Mouse (Mus musculus): ENCODE results near the gene Serpine3. TPM values are rescaled to one million over a fixed set of nuclear protein-coding genes. Genes with fewer than 3 reads are reported as not detected.
"Not testable (repeated sequence)": the region's sequence is repeated elsewhere in the genome, so short reads cannot be mapped to it uniquely, and the experiment has no call there.

The Serpine3 gene
- polyA plus RNA-seq (2012; rRNA removed), result 0.27 and 0.48 TPM in 2 replicates

DNA sequence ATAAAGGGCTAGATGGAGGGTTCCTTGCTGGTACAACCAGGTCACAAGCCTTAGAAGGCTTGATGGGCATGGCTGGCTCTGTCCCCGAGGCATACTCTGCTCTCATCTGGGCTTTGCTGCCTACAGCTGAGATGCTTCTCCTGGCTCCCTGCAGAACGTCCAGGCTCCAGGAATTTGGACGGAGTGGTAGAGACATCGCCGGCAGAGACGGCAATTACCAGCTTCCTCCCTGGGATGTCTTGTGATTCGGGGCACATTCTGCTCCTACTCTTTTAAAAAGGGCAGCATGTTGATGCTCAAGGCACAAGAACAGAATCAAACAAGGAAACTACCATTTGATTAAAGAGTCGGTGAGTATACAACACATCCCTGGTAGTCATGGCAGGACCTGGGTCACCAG lies at the start of gene Serpine3:
Gene Serpine3, plus strand, starts transcription at position 301 of the 400 bp plus-strand sequence.
- DNase-seq (ENCODE audit: extremely low spot score in 1 of 2, low spot score in 1 of 2), result no peak

DNA sequence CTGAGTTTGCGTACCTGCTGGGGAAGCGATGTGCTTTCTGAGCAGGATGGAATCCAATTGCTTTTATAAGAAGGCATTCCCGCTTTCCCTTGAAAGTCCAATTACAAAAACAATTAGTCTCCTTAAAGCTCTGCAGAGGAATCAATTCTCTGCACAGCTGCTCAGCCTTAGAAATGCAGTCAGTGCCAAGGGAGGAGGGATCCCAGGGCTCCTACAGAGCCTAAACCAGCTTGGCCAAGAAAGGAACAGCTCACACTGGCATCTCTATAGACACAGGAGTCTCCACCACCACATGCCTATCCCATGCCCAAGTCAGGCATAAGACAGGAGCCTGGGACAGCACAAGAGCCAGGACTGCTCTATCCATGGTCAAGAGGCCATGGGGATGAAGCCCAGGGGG lies 41.1 kb upstream of the Serpine3 start:
- peak in 1 of 2 experiments; percentile 51 for DNase-seq (ENCODE audit: extremely low spot score in 1 of 2, low spot score in 1 of 2)

DNA sequence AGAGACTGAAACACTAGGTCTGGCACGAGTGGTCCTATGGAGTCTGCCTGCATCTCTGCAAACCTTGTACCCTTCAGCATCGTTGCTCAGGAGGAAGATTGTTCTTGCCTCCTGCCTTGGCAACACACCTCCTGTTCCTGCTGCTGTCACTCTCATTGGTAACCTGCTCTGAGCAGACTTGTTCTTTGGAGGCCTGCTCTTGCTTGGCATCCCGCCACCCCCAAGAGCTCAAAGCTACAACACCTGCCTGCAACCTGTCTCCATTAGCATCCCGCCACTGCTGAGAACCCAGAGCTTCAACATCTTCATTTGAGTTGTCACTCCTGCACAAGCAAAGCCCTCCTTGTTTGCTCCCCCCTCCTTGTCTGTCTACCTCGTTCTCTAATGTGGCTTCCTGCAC lies 35.5 kb upstream of the Serpine3 start:
- DNase-seq (ENCODE audit: extremely low spot score in 1 of 2, low spot score in 1 of 2), result no peak

DNA sequence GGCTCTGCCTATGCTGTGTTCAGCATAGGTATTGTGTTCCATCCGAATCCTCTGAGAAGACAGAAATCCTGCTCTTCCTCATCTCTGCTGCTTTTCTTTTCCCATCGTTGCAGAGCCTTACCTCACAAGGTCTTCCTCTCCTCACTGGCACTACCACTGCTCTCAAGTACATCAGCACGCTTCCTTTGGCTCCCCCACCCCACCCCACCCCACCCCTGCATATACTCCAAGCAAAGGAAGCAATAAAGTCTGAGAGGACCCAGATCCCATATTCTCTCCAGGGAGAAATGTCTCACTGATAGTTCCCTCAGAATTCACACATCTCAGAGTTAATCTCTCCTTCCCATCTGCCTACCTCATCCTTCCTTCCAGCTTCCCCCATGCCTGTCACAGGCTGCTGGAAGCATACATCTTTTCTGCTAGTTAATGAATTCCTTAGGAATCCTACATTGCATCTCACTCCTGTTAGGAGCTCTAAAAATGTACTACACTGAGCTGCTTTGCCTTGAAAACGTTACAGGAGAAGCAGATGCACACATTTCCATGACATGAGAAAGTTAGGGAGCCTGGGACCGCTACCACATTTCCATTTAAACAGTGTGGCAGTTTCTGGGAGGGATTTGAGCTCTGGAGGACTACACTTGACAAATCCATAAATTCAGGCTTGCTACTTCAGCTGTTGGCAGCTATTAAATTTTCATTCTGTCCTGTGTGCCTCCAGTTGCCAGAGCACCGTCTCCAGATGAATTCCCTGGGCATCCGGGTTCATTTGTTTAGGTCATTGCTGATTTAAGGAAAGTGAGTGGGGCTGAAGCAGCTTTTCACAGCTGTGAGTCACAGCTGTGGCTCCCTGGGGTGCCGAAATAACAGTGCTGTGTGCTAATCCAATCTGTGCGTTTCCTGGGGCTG lies 25.8 kb upstream of the Serpine3 start:
- DNase-seq (ENCODE audit: extremely low spot score in 1 of 2, low spot score in 1 of 2), result peak; percentile 45 to 70

DNA sequence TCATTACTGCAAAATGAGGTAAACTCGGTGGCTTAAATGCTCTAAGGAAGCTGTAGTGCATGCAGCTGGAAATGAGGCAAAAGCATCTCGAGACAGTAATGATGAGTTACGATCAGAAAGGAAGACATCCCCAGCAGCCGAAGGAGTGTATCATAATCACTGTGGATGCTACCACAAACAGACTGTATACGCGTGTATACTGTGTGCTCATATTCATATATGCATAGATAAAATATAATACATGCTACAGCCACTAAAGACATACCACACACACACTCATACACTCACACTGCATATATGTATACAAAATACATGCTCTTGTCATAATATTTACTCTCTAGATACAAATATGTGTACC lies 25.1 kb upstream of the Serpine3 start:
- no peak for DNase-seq (ENCODE audit: extremely low spot score in 1 of 2, low spot score in 1 of 2)

DNA sequence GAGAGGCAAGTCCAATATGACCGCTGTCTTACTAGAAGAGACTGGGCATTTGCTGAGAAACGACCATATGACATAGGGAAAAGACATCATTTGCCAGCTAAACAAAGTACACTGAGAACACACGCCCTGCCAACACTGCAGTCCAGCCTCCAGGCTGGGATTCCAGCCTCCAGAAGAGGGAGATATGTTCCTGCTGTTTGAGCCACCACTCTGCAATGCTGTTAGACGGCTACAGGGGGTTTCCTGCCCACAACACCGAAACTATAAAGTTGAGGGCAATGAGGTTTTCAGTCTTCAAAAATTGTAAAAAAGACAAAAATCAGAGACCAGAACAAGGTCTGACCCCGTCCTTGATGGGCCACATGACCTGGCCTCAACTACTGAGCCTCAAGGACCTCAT lies 24.4 kb upstream of the Serpine3 start:
- DNase-seq (ENCODE audit: extremely low spot score in 1 of 2, low spot score in 1 of 2), result peak in 1 of 2 experiments; percentile 35

DNA sequence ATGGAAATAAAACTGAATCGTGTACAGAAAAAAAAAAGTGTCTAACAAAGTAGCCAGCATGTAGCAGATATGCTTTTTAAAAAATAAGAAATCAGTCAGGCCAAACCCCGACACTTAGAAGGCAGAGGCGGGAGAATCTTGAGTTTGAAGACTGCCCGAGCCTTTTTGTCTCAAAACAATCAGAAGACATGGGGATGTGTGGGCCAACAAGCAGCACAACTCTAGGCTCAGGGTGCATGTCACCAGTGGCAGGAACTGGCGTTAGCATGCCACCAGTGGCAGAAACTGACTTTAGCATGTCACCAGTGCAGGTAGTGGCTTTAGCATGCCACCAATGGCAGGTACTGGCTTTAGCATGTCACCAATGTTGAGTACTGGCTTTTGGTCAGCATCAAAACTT lies 23.9 kb upstream of the Serpine3 start:
- no peak for DNase-seq (ENCODE audit: extremely low spot score in 1 of 2, low spot score in 1 of 2)

DNA sequence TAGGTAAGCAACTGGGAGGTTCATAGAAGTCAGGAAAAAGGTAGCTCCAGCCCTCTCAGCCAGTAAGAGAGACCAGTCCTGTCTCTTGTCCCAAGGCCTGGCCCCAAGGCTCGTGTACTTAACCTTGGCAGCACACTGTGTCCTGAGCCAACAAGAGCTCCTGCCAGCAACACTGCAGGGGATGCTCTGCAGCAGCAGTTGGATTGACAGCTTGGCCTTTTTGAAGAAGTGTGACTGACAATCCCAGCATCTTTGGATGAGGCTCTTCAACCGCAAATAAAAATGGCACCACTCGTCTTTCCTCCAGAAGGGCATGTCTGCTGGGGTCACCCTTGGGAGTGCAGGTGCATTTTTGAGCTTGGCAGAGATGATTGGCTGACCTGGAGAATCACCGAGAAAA lies 23.1 kb upstream of the Serpine3 start:
- DNase-seq (ENCODE audit: extremely low spot score in 1 of 2, low spot score in 1 of 2), result no peak

DNA sequence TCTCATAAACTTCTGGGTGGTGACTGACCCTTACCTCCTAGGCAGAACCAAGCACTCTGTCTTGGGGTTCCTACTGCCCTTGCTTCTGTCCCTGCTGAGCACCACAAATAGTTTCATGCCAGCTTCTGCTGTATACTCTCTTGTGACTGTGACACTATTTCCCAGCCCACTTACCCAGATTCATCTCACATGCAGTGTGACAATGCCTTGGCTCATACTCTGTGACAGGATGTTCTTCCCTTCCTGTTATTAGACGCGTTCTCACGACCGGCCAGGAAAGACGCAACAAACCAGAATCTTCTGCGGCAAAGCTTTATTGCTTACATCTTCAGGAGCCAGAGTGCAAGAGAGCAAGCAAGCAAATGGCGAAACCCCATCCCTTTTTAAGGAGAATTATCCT lies 21.1 kb upstream of the Serpine3 start:
- not testable (repeated sequence) for DNase-seq (ENCODE audit: extremely low spot score in 1 of 2, low spot score in 1 of 2)

DNA sequence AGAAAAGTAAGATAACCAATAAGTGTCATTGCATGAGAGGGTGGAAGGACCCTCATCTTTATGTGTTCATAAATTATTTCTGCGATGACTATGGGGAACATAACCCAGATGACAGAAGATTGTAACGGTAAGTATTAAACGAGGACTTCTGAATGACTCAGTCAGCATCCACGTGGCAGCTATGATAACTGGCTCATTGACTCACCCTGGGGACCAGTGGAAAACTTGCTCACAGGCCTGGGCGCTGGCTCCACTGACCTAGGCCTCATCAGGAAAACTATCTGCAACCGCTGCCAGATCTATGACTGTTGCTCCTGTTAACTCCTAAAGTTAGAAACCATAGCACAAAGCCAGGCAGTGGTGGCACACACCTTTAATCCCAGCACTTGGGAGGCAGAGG lies 15.1 kb upstream of the Serpine3 start:
- DNase-seq (ENCODE audit: extremely low spot score in 1 of 2, low spot score in 1 of 2), result no peak

DNA sequence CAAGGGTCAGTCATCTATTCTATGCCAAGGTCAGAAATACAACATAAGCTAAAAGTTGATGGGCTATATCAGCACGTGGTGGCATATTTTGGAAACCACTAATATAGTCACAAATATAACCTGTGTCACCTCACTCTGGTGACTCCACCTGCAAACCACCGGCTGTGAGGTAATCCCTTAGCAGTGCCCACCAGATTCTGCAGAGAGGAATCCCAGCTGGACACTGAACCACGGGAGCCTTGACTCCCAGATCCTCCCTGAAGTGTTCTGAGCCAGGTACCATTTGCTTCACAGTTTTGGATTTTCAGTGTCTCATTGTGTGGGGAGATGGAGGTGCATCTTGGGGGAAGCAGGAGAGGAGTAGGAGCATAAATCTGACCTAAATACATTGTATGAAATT lies 13.1 kb upstream of the Serpine3 start:
- DNase-seq (ENCODE audit: extremely low spot score in 1 of 2, low spot score in 1 of 2), result no peak

DNA sequence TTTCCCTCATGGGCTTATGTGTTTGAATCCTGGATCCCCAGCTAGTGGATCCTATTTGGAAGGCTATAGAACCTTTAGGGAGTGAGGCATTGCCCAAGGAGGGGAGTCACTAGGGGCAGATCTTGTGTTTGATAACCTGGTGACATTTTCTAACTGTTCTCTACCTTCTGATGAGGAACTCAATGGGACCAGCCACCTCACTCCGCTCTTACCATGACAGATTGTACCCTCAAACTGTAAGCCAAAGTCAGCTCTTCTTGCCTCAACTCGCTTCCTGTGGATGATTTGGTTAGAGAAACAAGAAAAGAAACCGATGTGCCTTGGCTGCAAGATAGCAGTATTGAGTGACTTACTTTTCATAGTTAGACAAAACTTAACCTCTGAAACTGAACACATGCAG lies 11.7 kb upstream of the Serpine3 start:
- DNase-seq (ENCODE audit: extremely low spot score in 1 of 2, low spot score in 1 of 2), result no peak

DNA sequence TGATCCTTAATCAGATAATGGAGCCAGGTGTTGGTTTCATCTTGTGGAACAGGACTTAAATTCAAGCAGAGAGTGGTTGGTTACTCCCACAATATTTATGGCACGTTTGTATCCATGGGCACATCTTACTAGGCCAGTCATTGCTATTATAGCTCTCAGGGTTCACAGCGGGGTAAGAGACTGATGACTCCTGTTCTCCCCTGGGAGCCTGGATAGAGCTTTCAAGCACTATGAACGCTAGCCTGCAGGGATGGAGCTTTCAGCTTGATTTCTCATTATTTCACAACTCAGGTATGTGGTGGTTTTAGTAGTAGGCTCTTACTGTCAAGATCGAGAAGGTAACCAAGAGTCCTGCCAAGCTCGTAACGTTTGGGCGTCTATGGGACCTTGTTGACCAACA lies 7.5 kb upstream of the Serpine3 start:
- DNase-seq (ENCODE audit: extremely low spot score in 1 of 2, low spot score in 1 of 2), result no peak

DNA sequence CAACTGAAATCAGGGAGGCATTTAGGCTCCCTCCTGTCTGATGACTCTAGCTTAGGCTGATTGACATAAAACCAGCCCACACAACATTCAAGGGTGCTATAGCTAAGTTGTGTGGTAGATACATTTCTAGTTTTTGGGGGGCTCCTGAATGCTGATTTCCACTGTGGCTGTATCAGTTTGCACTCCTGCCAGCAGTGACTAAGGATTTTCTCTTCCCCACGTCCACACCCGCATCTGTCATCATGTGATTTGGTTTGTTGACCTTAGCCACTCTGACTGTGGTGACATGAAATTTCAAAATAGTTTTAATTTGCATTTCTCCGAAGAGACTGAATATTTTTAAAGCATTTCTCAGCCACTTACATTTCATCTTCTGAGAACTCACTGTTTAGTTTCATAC lies 6.0 kb upstream of the Serpine3 start:
- DNase-seq (ENCODE audit: extremely low spot score in 1 of 2, low spot score in 1 of 2), result no peak

DNA sequence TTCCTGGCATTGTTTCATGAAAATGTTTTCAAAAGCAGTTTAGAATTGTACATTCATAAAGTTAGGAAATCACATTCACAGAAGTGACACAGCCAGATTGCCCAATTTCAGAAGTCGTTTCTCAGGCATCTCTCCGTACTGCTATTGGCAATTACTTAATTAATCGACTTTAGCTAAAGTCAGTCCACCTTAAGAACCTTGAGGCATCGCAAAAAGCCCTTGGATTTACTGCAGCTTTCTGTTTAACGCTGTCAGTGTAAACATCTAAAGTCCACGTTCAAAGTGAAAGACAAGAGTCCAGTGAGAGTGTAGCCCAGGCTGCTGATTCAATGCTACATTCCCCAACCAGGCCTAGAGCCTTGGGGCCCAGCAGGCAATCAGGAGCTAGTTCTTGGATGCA lies 1.1 kb upstream of the Serpine3 start:
- no peak for DNase-seq (ENCODE audit: extremely low spot score in 1 of 2, low spot score in 1 of 2)

DNA sequence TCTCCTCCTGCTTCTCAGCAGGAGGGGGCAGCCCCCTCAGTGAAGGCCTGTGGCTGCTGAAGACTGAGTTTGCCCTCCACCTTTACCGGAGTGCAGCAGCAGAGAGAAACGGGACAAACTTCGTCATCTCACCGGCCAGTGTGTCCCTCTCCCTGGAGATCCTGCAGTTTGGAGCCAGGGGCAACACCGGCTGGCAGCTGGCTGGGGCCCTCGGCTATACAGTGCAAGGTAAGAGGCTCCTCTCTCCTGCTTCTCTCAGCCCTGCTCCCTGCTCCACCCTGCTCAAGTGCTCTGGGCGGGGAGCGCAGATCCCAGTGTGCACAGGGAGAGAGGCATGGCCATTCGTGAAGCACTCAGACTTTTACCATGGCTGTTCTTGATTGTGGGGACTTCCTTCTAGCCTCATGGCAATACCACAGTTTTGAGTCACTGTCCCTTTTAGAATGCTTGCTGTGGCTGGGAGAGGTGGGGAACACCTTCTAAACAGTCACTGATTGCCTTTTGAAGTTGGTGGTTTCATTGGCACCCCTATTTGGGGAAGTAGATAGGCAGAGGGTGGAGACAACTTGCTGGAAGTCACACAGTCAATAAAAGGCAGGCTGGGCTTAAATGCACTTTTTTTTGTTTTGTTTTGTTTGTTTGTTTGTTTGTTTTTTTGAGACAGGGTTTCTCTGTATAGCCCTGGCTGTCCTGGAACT lies 1.7 kb downstream of the Serpine3 start:
- no peak for DNase-seq (ENCODE audit: extremely low spot score in 1 of 2, low spot score in 1 of 2)

DNA sequence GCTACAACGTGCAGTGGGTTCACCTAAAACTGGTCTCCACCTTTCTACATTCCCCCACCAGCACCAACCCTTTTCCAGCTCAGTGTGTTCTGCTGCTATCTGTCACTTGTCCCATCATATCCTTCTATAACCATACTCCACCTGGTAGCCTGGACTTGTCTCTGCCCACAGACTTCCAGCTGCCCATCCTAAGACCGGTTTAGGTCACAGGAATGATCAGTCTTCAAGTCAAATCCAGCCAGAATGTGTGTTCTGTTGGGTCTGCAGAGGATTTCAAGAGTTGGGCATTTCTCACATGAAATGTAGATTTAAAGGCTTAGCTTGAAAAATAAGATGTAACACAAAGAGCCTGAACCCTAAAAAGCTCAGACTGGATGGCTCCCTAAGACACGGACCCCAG lies 10.2 kb downstream of the Serpine3 start:
- no peak for DNase-seq (ENCODE audit: extremely low spot score in 1 of 2, low spot score in 1 of 2)

DNA sequence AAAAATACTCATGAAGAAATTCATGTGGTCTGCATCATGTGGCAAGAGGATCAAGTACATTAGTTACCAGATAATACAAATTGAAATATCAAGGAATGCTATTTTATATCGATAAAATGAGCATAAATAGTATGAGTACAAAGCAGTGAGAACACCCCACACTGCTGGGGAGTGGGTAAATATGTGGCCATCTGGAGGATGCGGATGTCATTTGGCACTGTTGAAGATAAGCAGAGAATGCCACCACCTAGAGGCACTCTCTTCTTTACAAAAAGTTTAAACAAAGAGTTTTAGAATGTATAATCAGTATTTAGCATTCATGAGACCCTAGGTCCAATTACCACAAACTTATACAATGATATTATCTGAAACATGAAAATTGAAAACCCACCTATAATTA lies 54.7 kb downstream of the Serpine3 start:
- no peak for DNase-seq (ENCODE audit: extremely low spot score in 1 of 2, low spot score in 1 of 2)

DNA sequence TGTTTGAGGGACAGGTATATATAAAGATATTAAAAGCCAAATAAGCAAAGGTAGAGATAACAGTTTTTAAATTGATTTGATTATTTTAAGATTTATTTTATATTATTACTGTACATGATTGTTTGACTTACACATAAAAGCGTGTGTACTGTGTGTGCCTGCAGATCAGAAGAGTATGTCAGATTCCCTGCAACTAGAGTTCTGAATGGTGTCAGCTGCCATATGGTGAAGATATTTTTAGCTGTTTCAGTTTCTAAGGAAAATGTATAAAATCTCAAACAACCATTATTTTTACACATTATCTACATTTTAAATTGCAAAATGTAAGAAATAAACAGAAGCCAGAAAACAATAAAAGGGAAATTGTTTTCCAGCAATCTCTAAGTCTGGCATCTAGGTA lies 58.2 kb downstream of the Serpine3 start:
- DNase-seq (ENCODE audit: extremely low spot score in 1 of 2, low spot score in 1 of 2), result peak in 1 of 2 experiments; percentile 36

DNA sequence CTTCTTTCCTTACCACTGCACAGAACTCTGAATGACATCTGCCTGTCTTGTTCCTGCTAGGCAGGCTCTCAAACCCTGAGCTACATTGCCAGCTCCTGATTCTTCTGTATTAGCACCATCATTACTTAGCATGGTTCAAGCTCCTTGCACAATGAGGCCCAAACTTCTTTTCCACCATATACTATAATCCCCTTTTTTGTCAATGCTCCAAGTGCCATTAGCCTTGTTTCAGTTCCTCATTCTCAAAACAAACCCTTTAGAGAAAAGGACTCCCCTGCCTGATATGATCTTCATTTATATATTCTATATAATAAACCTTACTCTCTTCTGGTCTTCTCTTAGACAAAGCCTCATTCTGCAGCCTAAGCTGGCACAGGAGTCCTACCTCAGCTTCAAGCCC lies 61.1 kb downstream of the Serpine3 start:
- no peak for DNase-seq (ENCODE audit: extremely low spot score in 1 of 2, low spot score in 1 of 2)

DNA sequence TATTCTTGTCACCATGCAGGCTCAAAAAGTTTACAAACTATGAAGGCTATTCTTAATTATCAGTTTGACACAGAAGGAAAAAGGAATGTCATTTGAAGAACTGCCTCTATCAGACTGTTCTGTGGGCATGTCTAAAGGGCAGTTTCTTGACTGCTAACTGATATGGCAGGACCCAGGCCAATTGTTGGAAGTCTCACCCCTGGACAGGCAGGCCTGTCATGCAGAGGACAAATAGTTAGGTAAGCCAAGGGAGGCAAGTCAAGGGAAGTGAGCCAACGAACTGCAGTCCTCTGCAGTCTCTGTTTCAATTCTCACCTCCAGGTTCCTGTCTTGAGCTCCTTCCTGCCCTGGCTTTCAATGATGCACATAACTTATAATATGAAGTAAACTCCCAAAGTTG lies 68.4 kb downstream of the Serpine3 start:
- DNase-seq (ENCODE audit: extremely low spot score in 1 of 2, low spot score in 1 of 2), result no peak

DNA sequence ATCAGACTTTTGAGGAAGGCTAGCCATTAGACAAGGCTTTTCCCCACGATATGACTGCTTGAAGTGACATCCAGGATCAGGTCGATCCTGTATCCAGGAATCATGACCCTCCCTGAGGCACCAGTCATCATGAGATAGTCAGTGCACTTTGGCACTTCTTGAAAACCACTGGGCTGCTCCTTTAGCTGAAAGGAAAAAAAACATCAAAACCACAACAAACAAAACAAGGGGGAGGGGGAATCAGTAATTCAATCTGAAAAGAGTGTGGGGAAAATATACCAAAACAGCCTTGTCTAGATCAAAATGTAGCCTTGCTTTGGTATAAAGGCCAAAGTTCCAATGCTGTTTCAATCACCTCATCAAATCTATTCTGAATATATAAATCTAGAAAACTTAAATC lies 70.2 kb downstream of the Serpine3 start:
- no peak for DNase-seq (ENCODE audit: extremely low spot score in 1 of 2, low spot score in 1 of 2)

Data from frontal cortex, adult 2 months (tissue).